Mouse (Mus musculus) skeletal muscle tissue, adult 2 months (tissue): ENCODE results near the gene Foxn1.

Source experiments
- DNase-seq: peaks from one replicate; pipeline ENCODE4 v3.0.0-alpha.2; 2012; ENCODE audit warnings: low read depth, low spot score

Gene Foxn1

GRCm38 (mm10) chr11:78400936-78401335 lies 14.6 kb upstream of the Foxn1 start:
- DNase-seq: no peak

DNA sequence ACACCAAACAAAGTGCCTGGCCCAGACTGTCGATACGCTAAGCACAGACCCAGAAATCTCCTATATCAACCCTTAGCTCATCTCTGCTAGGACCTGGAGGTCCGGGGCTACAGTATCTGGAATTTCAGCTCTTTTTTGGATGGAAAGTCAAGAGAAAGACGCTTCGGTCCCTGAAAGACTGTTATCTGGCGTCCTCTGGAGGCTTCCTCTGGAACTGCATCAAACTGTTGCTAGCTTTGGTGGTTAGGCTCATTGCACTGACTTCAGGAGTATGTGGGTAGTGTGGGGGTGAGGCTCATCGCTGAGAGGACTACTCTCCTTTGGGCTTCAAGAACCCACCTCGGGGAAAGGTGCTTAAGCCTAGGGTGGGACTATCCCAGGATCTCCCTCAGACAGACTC lies 13.3 kb upstream of the Foxn1 start:
- peak; percentile 18 for DNase-seq

- no peak for DNase-seq
These were observed 11.9 kb upstream of the Foxn1 start for GRCm38 (mm10) chr11:78398212-78398611.

- DNase-seq: no peak
These were observed 11.0 kb upstream of the Foxn1 start for GRCm38 (mm10) chr11:78397397-78397796.

- no peak for DNase-seq
These were observed 10.6 kb upstream of the Foxn1 start for GRCm38 (mm10) chr11:78396950-78397349.

- DNase-seq: no peak
These were observed 6.4 kb upstream of the Foxn1 start for GRCm38 (mm10) chr11:78392728-78393127.

DNA sequence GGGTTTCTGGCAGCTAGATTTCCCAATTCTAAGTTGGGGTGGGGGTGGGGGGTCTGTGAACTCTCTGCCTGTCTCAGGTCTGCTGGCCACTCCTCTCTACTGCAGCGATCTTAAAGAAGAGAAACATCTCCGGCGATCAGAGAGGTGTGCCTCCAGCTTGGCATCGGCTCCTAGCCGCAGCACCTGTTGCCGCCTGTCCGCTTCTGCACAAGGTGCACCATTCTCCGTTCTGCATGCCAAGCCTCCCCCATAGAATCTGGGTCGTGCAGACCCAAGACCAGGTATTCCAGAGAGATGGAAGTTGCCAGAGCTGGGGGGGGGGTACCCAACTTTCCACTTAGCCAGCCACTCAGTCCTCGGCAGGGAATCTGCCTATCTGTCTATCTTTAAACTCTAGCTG lies 582 bp downstream of the Foxn1 start:
- DNase-seq: no peak

DNA sequence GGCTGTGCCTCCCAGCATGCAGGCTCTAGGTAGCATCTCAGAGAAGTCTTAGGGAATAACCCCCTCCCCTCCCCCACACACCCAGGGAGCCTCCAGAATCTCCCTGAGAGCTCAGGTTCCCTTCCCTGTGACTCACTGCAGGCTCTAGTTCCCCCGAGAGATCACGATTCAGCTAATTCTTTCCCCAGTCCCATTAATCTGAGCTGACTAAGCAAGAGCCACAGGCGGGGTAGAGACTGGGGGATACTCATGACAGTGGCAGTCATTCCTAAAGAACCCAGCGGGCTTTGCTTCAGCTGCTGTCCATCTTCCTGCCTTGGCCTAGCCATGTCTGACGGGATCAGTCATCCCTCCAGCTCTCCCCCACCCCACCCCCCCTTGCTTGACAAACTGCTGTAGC lies 3.7 kb downstream of the Foxn1 start:
- no peak for DNase-seq

DNA sequence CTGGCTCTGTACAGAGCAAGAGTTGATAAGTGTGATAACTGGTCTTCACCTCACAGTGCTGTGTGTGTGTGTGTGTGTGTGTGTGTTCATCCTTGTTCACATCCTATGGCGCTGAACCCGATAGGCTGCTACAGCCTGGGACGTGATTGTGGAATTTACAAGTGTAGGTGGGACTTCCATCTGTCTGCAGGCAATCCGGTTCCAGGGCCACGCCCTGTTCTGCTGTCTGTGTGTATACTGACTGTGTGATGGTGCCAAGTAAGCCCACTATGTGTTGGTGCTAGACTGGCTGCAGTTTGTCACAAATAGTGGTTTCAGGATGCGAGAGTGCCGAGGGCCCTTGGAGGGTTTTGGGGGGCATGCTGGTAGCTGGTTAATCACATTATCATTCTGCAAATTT lies 4.1 kb downstream of the Foxn1 start:
- no peak for DNase-seq

DNA sequence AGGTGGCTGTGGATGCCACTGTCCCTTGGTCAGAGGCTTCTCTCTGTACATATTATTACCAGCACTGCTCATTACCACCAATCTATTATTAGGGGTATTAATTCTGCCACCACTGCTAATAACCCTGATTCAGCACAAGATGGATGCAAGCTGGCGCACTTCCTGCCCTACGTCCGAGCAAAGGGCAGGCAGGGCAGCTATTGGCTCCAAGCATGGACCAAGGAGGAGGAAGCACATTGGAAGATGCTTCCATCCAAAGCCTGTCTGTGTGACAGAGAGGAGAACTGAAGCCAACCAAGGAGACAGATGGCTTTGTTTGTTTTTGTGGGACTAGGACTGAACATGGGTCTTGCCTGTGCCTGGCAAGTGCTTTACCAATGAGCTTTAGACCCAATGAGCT lies 5.4 kb downstream of the Foxn1 start:
- DNase-seq: no peak

DNA sequence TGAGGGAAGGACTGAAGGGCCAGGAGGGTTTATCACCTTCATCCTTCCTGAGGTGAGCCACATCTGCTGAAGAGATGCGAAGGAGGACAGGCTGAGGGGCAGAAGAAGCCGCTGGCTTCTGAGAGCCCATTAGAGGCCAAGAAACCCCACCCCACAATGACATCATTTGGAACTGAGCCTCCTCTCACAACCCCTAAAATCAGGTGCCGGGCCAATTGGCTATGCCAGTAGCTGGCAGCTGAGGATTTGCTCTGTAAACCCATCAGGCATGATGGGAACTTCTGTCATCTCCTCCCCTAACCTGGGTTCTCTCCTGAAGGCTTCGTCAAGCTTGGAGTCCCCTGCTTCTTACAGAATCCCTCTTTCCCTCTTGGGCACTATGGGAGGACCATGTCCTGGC lies 6.0 kb downstream of the Foxn1 start:
- DNase-seq: no peak

DNA sequence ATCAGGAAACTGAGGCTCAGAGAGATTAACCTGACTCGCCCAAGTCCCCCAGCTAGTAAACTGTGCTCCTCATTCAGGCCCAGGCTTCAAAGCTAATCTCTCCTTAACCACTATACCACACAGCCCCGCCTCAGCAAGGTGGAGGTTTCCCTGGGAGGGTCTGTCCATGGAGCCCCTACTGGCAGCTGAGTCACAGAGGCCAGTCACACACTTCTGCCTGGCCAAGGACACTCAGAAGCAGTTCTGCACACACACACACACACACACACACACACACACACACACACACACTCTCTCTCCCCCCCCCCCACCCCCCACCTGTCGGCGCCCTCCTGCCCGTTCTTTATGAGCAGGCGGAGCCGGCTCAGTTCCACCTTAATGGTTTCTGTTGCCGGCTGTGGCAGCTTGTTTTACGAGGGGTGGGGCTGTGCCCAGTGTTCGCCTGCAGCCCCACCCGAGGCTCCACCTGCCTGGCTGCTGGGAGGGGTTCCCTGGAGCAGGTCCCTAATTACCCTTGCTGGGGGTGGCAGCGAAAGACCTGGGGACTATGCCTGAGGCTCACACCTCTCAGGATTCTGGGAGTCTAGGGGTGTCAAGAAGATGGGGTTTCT lies 8.7 kb downstream of the Foxn1 start:
- DNase-seq: no peak

DNA sequence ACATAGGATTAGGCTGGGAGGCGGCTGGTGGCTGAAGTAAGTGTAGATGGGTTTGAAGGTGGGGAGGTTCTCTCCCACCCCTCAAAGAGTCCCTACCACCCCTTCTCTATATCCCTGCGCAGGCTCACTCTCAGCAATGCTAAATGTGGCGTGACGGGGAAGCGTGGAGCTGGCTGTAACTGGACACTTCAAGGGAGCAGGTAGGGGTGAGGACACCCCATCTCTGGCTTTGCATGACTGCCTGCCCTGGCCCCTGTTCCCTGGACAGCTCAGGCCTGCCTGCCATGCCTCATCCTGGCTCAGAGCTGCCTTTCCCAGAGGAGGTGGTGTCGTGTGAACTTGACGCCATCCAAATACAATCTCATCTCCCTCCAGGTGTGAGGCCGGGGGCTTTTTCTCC lies 12.2 kb downstream of the Foxn1 start:
- no peak for DNase-seq

DNA sequence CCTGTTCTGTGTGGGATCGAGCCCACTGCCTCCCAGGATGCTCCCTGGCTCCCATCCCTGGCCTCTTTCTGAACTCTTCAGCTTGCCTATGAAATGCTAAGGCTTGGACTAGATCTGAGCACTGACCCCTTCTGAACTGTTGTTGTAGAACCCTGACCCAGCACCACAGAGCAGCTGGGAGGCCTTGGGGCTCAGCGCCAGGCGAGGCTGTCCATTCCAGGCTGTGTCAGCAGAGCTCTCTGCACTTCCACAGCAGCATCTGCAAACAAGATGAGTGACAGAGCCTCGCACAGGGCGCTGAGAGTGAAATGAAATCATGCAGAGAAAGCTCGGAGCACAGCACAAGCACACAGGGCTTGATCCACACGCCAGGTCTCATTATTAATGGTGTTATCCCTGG lies 13.7 kb downstream of the Foxn1 start:
- no peak for DNase-seq

- no peak for DNase-seq
These were observed 14.2 kb downstream of the Foxn1 start for GRCm38 (mm10) chr11:78372166-78372565.

- no peak for DNase-seq
These were observed 14.6 kb downstream of the Foxn1 start for GRCm38 (mm10) chr11:78371711-78372110.

DNA sequence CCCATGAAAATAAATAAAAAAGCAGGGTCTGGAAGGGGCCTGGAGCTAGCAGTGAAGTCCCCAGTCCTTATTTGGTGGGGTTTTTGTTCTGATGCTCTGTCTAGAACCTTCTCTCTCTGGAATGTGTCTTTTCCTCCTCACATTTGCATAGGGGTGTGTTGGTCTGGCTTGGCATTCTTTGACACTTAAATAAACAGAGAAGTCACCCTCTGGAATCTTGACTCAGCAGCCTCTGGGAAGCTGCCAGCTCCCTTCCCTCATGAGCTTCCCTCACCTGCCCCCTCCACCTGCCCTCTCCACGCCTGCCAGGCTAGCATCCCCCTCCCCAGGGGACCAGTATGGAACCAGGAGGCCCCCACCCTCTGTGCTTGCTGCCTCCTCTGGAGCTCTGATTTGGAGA lies 16.0 kb downstream of the Foxn1 start:
- DNase-seq: no peak

- DNase-seq: no peak
These were observed 18.7 kb downstream of the Foxn1 start for GRCm38 (mm10) chr11:78367456-78368225.

- no peak for DNase-seq
These were observed 22.3 kb downstream of the Foxn1 start for GRCm38 (mm10) chr11:78364103-78364502.

DNA sequence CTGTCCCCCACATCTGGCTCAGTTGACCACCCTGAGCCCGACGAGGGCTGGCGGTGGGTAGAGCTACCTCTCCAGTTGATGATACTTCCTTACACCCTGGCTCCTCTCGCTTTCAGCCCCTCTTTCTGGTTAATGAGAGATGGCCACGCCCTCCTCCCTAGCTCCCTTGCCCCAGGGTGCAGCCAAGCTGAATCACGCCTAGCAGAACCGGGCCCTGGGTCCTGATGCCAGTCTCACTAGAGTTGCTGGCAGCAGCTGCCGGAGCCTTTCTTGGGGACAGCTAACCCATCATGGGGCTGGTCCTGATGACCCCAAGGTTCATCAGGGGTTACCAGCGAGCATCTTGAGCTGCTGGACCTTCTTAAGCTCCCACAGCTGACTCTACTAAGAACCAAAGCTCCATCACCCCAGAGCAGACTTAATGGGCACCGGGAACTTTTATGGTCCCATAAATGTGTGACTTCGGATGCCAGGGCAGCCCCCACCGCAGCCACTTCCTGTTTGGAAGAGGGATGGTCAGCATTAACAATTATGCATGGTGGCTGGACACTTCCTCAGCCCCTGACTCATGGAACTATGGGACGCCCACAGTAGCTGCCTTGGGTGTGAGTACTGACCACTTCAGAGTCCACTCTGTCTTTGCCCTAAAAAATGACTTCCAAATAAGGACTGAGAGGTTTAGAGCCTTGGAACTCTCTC lies 22.9 kb downstream of the Foxn1 start:
- no peak for DNase-seq

DNA sequence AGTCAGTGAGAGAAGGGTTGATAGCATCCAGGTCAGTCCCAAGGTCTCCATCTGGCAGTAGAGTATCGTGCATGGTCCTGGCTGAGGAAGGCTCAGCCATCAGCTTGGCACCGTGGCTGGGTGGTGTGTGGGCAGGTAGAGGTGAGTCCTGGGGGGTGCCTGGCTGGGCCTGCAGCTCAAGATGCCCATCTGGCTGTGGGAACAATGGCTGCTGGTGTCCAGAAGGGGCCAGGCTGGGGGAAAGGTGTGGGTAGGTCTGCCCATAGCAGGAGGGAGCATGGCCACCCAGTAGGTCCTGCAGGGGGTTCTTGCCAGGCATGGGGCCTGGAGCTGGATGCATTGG lies 25.6 kb downstream of the Foxn1 start:
- no peak for DNase-seq

DNA sequence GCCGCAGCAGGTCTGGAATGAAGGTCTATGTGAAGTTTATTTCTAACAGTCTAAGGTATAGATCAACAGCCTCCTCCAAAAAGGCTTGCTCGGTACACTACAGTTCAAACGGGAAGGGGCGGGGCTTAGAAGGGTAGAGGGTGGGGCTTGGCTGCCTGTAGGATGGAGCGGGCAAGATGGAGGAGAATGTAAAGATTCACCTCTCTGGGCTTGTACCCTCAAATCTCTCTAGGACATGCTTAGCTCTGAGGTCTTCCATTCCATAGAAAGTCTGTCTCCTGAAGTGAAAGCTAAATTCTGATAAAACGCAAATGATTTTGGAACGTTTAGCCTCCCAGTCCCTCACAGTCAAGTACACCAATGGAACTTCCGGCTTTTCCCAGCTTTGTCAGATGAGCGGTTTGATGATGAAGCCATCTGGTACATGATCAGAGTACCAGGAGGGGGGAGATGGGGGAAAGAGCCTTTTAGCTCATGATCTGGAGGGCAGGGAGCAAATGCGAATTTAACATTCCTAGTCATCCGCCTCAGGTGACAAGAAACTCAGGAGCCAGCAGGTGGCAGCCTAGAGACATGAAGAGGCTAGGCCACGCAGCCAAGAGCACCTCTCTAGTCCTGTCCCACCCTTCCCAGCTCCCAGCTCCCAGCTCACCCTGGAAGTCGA lies 26.1 kb downstream of the Foxn1 start:
- no peak for DNase-seq
